Mouse (Mus musculus) hindbrain, embryonic 16.5 days (tissue): ENCODE results near the gene Gipc3. TPM values are rescaled to one million over a fixed set of nuclear protein-coding genes. Genes with fewer than 3 reads are reported as not detected.

Experiments
- ATAC-seq: fragments of 200-750 bp; cut with Nextera tagmentation; 2 replicates; pipeline ENCODE4 v1.8.0; 2017; ENCODE audit warnings: moderate TSS enrichment, moderate library complexity
- H3K27ac ChIP-seq: fragments of 300-500 bp; sonication (generic); 2 replicates; pipeline ENCODE4 v1.5.1; 2014; ENCODE audit warnings: low read depth, mild to moderate bottlenecking, control low read depth, low read length, moderate library complexity
- H3K27me3 ChIP-seq: fragments of 300-500 bp; sonication (generic); replicated peaks from 2 replicates; pipeline ENCODE4 v1.6.1; 2014; ENCODE audit warnings: low read length; ENCODE audit not compliant: control insufficient read depth, insufficient read depth
- H3K36me3 ChIP-seq: fragments of 300-500 bp; sonication (generic); 2 replicates; pipeline ENCODE4 v1.6.1; 2014; ENCODE audit warnings: mild to moderate bottlenecking, low read length, moderate library complexity, mixed read lengths; ENCODE audit not compliant: control insufficient read depth, insufficient read depth
- H3K4me1 ChIP-seq: fragments of 300-500 bp; sonication (generic); 2 replicates; pipeline ENCODE4 v1.6.1; 2014; ENCODE audit warnings: low read depth, low read length; ENCODE audit not compliant: control insufficient read depth, insufficient read depth
- H3K4me2 ChIP-seq: fragments of 300-500 bp; sonication (generic); 2 replicates; pipeline ENCODE4 v1.6.1; 2014; ENCODE audit warnings: mild to moderate bottlenecking, low read length, control low read depth, moderate library complexity
- H3K4me3 ChIP-seq: fragments of 300-500 bp; sonication (generic); 2 replicates; pipeline ENCODE4 v1.5.1; 2014; ENCODE audit warnings: mild to moderate bottlenecking, low read length, control low read depth, moderate library complexity
- H3K9ac ChIP-seq: fragments of 300-500 bp; sonication (generic); 2 replicates; pipeline ENCODE4 v1.6.1; 2014; ENCODE audit warnings: low read depth, mild to moderate bottlenecking, control low read depth, low read length, moderate library complexity
- H3K9me3 ChIP-seq: fragments of 300-500 bp; sonication (generic); 2 replicates; pipeline ENCODE4 v1.6.1; 2014; ENCODE audit warnings: mild to moderate bottlenecking, low read length, moderate library complexity; ENCODE audit not compliant: control insufficient read depth
- WGBS: fragments of 180-500 bp; shearing (Covaris S2); extraction: QIAGEN DNeasy Blood & Tissue Kit; methylation state at CpG from one replicate; pipeline ENCODE4 v1.1.7; 2014; 5-methylcytosine and 5-hydroxymethylcytosine counted together
- polyA plus RNA-seq: library from polyadenylated mRNA; unstranded; fragments of >200 nt; fragmentation: Nextera tagmentation; extraction: Ambion mirVana; gene quantifications from 2 replicates; pipeline ENCODE4 v1.2.1, GENCODE M21; 2015

Gene Gipc3
- polyA plus RNA-seq, 1 experiment from 2014 or later = not detected

GRCm38 (mm10) chr10:81320550-81321347 lies 22.3 kb downstream of the Gipc3 start, which contains the start of gene Cactin:
Gene Cactin (plus strand): TSS chr10:81321103.
- WGBS = under 1% methylated on average over 64 of the region's 68 CpGs
- Histone ChIP-seq H3K27ac (peak within 1 kb of the TSS; percentile 93), H3K36me3 (peaks cover 54% of the 10 kb centered on the region), H3K9ac (peak within 1 kb of the TSS; percentile 89), H3K9me3 (no peaks in the 10 kb centered on the region), H3K4me3 (peak within 1 kb of the TSS; percentile 94), H3K4me1 (peaks cover 22% of the 10 kb centered on the region), H3K27me3 (no peaks in the 10 kb centered on the region), H3K4me2 (peak within 1 kb of the TSS; percentile 90)
- peak; percentile 95 for ATAC-seq

GRCm38 (mm10) chr10:81319741-81320549 lies 23.1 kb downstream of the Gipc3 start:
- peak; percentile 2 for ATAC-seq
- H3K4me2 ChIP-seq = peak overlapping the region; percentile 65
- H3K9me3 ChIP-seq = no peaks in the 10 kb centered on the region
- H3K27me3 ChIP-seq = no peaks in the 10 kb centered on the region
- H3K4me1 ChIP-seq = peaks cover 22% of the 10 kb centered on the region
- H3K4me3 ChIP-seq = peak overlapping the region; percentile 94
- 1% methylated on average over 38 of the region's 38 CpGs for WGBS
- H3K9ac ChIP-seq = peak overlapping the region; percentile 51
- H3K36me3 ChIP-seq = peaks cover 48% of the 10 kb centered on the region
- H3K27ac ChIP-seq = peak overlapping the region; percentile 93

GRCm38 (mm10) chr10:81319330-81319699 lies 23.8 kb downstream of the Gipc3 start:
- Histone ChIP-seq H3K9ac (peak overlapping the region; percentile 51; the same call in 1 of the 2 replicates), H3K4me2 (peak overlapping the region; percentile 65), H3K4me1 (peaks cover 22% of the 10 kb centered on the region), H3K9me3 (no peaks in the 10 kb centered on the region), H3K27me3 (no peaks in the 10 kb centered on the region), H3K36me3 (peaks cover 48% of the 10 kb centered on the region), H3K27ac (peak overlapping the region; percentile 93), H3K4me3 (peak overlapping the region; percentile 94)
- ATAC-seq = no peak
- 38% methylated on average over 8 of the region's 8 CpGs for WGBS

GRCm38 (mm10) chr10:81318589-81319329 lies 24.3 kb downstream of the Gipc3 start:
- Histone ChIP-seq H3K4me2 (no peak overlapping the region; the same call in 1 of the 2 replicates), H3K4me3 (no peak overlapping the region), H3K9ac (no peak overlapping the region; the same call in none of the 2 replicates), H3K4me1 (peaks cover 22% of the 10 kb centered on the region), H3K9me3 (no peaks in the 10 kb centered on the region), H3K27ac (no peak overlapping the region), H3K27me3 (no peaks in the 10 kb centered on the region), H3K36me3 (peaks cover 47% of the 10 kb centered on the region)
- ATAC-seq = no peak
- 89% methylated on average over 13 of the region's 13 CpGs for WGBS

GRCm38 (mm10) chr10:81317273-81317672 lies 25.8 kb downstream of the Gipc3 start:
- no peak for ATAC-seq
- Histone ChIP-seq H3K36me3 (peaks cover 45% of the 10 kb centered on the region), H3K4me2 (peak overlapping the region; percentile 2; the same call in 1 of the 2 replicates)

GRCm38 (mm10) chr10:81316338-81317060 lies 26.6 kb downstream of the Gipc3 start:
- H3K4me1 ChIP-seq = peaks cover 12% of the 10 kb centered on the region
- H3K9ac ChIP-seq = 0 out of 2 replicates have a peak overlapping the region, but pooled peaks have one; percentile 11
- no peaks in the 10 kb centered on the region for H3K27me3 ChIP-seq
- H3K27ac ChIP-seq = no peak overlapping the region
- H3K4me3 ChIP-seq = no peak overlapping the region
- WGBS = 48% methylated on average over 16 of the region's 16 CpGs
- peak overlapping the region; percentile 2; the same call in 1 of the 2 replicates for H3K4me2 ChIP-seq
- peaks cover 49% of the 10 kb centered on the region for H3K36me3 ChIP-seq
- H3K9me3 ChIP-seq = no peaks in the 10 kb centered on the region
- ATAC-seq = no peak

More at GRCm38 (mm10) chr10:81317273-81317672, 25.8 kb downstream of the Gipc3 start:
- Histone ChIP-seq H3K27me3 (no peaks in the 10 kb centered on the region), H3K9me3 (no peaks in the 10 kb centered on the region), H3K27ac (no peak overlapping the region), H3K4me3 (no peak overlapping the region), H3K4me1 (peaks cover 19% of the 10 kb centered on the region), H3K9ac (no peak overlapping the region)
- WGBS = 18% methylated on average over 20 of the region's 20 CpGs

GRCm38 (mm10) chr10:81315587-81315986 lies 27.5 kb downstream of the Gipc3 start:
- no peak overlapping the region for H3K4me3 ChIP-seq
- H3K4me1 ChIP-seq = peaks cover 11% of the 10 kb centered on the region
- 92% methylated on average over 16 of the region's 16 CpGs for WGBS
- H3K4me2 ChIP-seq = no peak overlapping the region
- H3K27ac ChIP-seq = no peak overlapping the region
- H3K9me3 ChIP-seq = no peaks in the 10 kb centered on the region
- no peak for ATAC-seq
- H3K9ac ChIP-seq = no peak overlapping the region
- H3K36me3 ChIP-seq = peaks cover 56% of the 10 kb centered on the region
- no peaks in the 10 kb centered on the region for H3K27me3 ChIP-seq

GRCm38 (mm10) chr10:81314201-81314600 lies 28.9 kb downstream of the Gipc3 start:
- Histone ChIP-seq H3K4me1 (peaks cover 5% of the 10 kb centered on the region), H3K9ac (no peak overlapping the region), H3K27ac (no peak overlapping the region), H3K4me3 (no peak overlapping the region), H3K4me2 (no peak overlapping the region), H3K27me3 (no peaks in the 10 kb centered on the region), H3K36me3 (peaks cover 62% of the 10 kb centered on the region), H3K9me3 (no peaks in the 10 kb centered on the region)
- WGBS = 81% methylated on average over 7 of the region's 7 CpGs
- ATAC-seq = no peak
